Mouse (Mus musculus) MEL (cell line): ENCODE measurements at regions not wholly inside any gene's neighbourhood (a gene's known extent, or its start where the extent isn't known, plus 50 kb on each side); places are given as distances from the start of the nearest gene placed in this dataset.

Experiments used
- DNase-seq: peaks from one replicate; pipeline ENCODE4 v3.0.0; 2011; ENCODE audit warnings: low read depth, low spot score
- H3K27ac ChIP-seq: 2 replicates; pipeline ENCODE4 v1.5.1; 2012; ENCODE audit warnings: low read depth, mild to moderate bottlenecking, control low read depth, low read length, moderate library complexity; ENCODE audit not compliant: control insufficient read depth
- H3K27me3 ChIP-seq, 2 experiments: fragments of 150-350 bp in 1 of 2; sonication (generic) in 1 of 2; 2 replicates each; pipeline ENCODE4 v1.6.1; 2012; ENCODE audit warnings: low read length in 2 of 2, mild to moderate bottlenecking in 2 of 2, improper control_type of control experiment in 1 of 2, moderate library complexity in 1 of 2; ENCODE audit not compliant: insufficient read depth in 2 of 2, control insufficient read depth in 1 of 2
- H3K36me3 ChIP-seq, 2 experiments: 2 replicates each; pipeline ENCODE4 v1.6.1; 2012 to 2014; ENCODE audit warnings: low read length in 2 of 2, improper control_type of control experiment in 1 of 2, inconsistent platforms in 1 of 2, mild to moderate bottlenecking in 1 of 2; ENCODE audit not compliant: insufficient read depth in 2 of 2, control insufficient read depth in 1 of 2
- H3K4me1 ChIP-seq, 2 experiments: fragments of 150-350 bp in 1 of 2; sonication (generic) in 1 of 2; 2 replicates each; pipeline ENCODE4 v1.6.1; 2012; ENCODE audit warnings: low read length in 2 of 2, improper control_type of control experiment in 1 of 2, mild to moderate bottlenecking in 1 of 2; ENCODE audit not compliant: insufficient read depth in 2 of 2, control insufficient read depth in 1 of 2
- H3K4me3 ChIP-seq, 2 experiments: fragments of 150-350 bp in 1 of 2; sonication (generic) in 1 of 2; 2 replicates each; pipeline ENCODE4 v1.5.1; 2012; ENCODE audit warnings: low read depth in 2 of 2, low read length in 2 of 2, mild to moderate bottlenecking in 2 of 2, moderate library complexity in 2 of 2, control low read depth in 1 of 2, improper control_type of control experiment in 1 of 2; ENCODE audit not compliant: control insufficient read depth in 1 of 2, insufficient read depth in 1 of 2
- H3K79me2 ChIP-seq: 2 replicates; pipeline ENCODE4 v1.6.1; 2012; ENCODE audit warnings: mild to moderate bottlenecking, low read length, moderate library complexity; ENCODE audit not compliant: control insufficient read depth, poor library complexity, insufficient read depth
- H3K9ac ChIP-seq: 2 replicates; pipeline ENCODE4 v1.6.1; 2012; ENCODE audit warnings: low read depth, mild to moderate bottlenecking, control low read depth, low read length, moderate library complexity; ENCODE audit not compliant: control insufficient read depth, poor library complexity, severe bottlenecking
- H3K9me3 ChIP-seq: fragments of 150-350 bp; sonication (generic); replicated peaks from 2 replicates; pipeline ENCODE4 v1.6.1; 2012; ENCODE audit warnings: mild to moderate bottlenecking, low read length, improper control_type of control experiment, moderate library complexity; ENCODE audit not compliant: insufficient read depth
- BHLHE40 ChIP-seq: IDR thresholded peaks from 2 replicates; pipeline ENCODE4 v1.6.1; 2012; ENCODE audit warnings: low read depth, mild to moderate bottlenecking, inconsistent platforms, low read length, improper control_type of control experiment, borderline replicate concordance
- CHD1 ChIP-seq: IDR thresholded peaks from 2 replicates; pipeline ENCODE4 v1.6.1; 2012; ENCODE audit warnings: low read depth, mild to moderate bottlenecking, inconsistent platforms, low read length, improper control_type of control experiment
- CHD2 ChIP-seq: IDR thresholded peaks from 2 replicates; pipeline ENCODE4 v1.6.1; 2011; ENCODE audit warnings: low read length, improper control_type of control experiment
- CTCF ChIP-seq, 3 experiments: IDR thresholded peaks in 2 of 3; conservative IDR thresholded peaks in 1 of 3; 2 replicates each; pipeline ENCODE4 v1.5.1; 2011 to 2012; ENCODE audit warnings: low read length in 3 of 3, low read depth in 2 of 3, mild to moderate bottlenecking in 2 of 3, improper control_type of control experiment in 1 of 3, inconsistent platforms in 1 of 3, mixed read lengths in 1 of 3, moderate library complexity in 1 of 3; ENCODE audit not compliant: control insufficient read depth in 1 of 3, insufficient read depth in 1 of 3, poor library complexity in 1 of 3, severe bottlenecking in 1 of 3
- E2F4 ChIP-seq: IDR thresholded peaks from 2 replicates; pipeline ENCODE4 v1.6.1; 2011; ENCODE audit warnings: low read depth, low read length, improper control_type of control experiment, borderline replicate concordance
- GATA1 ChIP-seq: IDR thresholded peaks from 2 replicates; pipeline ENCODE4 v1.6.1; 2011; ENCODE audit warnings: low read depth, low read length, improper control_type of control experiment
- HCFC1 ChIP-seq: IDR thresholded peaks from 2 replicates; pipeline ENCODE4 v1.6.1; 2012; ENCODE audit warnings: low read depth, mild to moderate bottlenecking, inconsistent platforms, low read length, improper control_type of control experiment, moderate library complexity
- JUND ChIP-seq: IDR thresholded peaks from 2 replicates; pipeline ENCODE4 v1.6.1; 2011; ENCODE audit warnings: low read depth, mild to moderate bottlenecking, improper control_type of control experiment, low read length
- KAT2A ChIP-seq: conservative IDR thresholded peaks from 2 replicates; pipeline ENCODE4 v1.6.1; 2012; ENCODE audit warnings: low read depth, low read length, improper control_type of control experiment, inconsistent platforms
- MAFK ChIP-seq: IDR thresholded peaks from 2 replicates; pipeline ENCODE4 v1.6.1; 2011; ENCODE audit warnings: low read depth, mild to moderate bottlenecking, low read length, improper control_type of control experiment, borderline replicate concordance
- MAX ChIP-seq: IDR thresholded peaks from 2 replicates; pipeline ENCODE4 v1.6.1; 2011; ENCODE audit warnings: low read length, improper control_type of control experiment
- MYB ChIP-seq: IDR thresholded peaks from 2 replicates; pipeline ENCODE4 v1.6.1; 2011; ENCODE audit warnings: mild to moderate bottlenecking, low read depth, low read length, improper control_type of control experiment
- NELFE ChIP-seq: IDR thresholded peaks from 2 replicates; pipeline ENCODE4 v1.6.1; 2011; ENCODE audit warnings: low read depth, low read length, improper control_type of control experiment
- NRF1 ChIP-seq: IDR thresholded peaks from 2 replicates; pipeline ENCODE4 v1.6.1; 2014; ENCODE audit warnings: low read depth, mild to moderate bottlenecking, inconsistent platforms, low read length, improper control_type of control experiment, moderate library complexity; ENCODE audit not compliant: poor library complexity, insufficient read depth, severe bottlenecking
- RCOR1 ChIP-seq: IDR thresholded peaks from 2 replicates; pipeline ENCODE4 v1.6.1; 2012; ENCODE audit warnings: low read depth, mild to moderate bottlenecking, inconsistent platforms, low read length, improper control_type of control experiment
- SIN3A ChIP-seq: IDR thresholded peaks from 2 replicates; pipeline ENCODE4 v1.6.1; 2012; ENCODE audit warnings: low read length, improper control_type of control experiment, inconsistent platforms
- SMC3 ChIP-seq: IDR thresholded peaks from 2 replicates; pipeline ENCODE4 v1.6.1; 2011; ENCODE audit warnings: low read depth, low read length, improper control_type of control experiment
- TAL1 ChIP-seq: IDR thresholded peaks from 2 replicates; pipeline ENCODE4 v1.6.1; 2012; ENCODE audit warnings: mild to moderate bottlenecking, inconsistent platforms, low read length, moderate library complexity, mixed read lengths
- TBP ChIP-seq: IDR thresholded peaks from 2 replicates; pipeline ENCODE4 v1.8.0; 2011; ENCODE audit warnings: low read depth, low read length, improper control_type of control experiment
- TCF12 ChIP-seq: IDR thresholded peaks from 2 replicates; pipeline ENCODE4 v1.6.1; 2014; ENCODE audit warnings: low read depth, mild to moderate bottlenecking, inconsistent platforms, low read length, improper control_type of control experiment, moderate library complexity
- UBTF ChIP-seq: IDR thresholded peaks from 2 replicates; pipeline ENCODE4 v1.6.1; 2012; ENCODE audit warnings: low read depth, mild to moderate bottlenecking, inconsistent platforms, low read length, improper control_type of control experiment, moderate library complexity, borderline replicate concordance; ENCODE audit not compliant: insufficient read depth
- ZC3H11A ChIP-seq: IDR thresholded peaks from 2 replicates; pipeline ENCODE4 v1.6.1; 2012; ENCODE audit warnings: low read depth, mild to moderate bottlenecking, inconsistent platforms, low read length, improper control_type of control experiment
- ZMIZ1 ChIP-seq: IDR thresholded peaks from 2 replicates; pipeline ENCODE4 v1.6.1; 2012; ENCODE audit warnings: low read depth, mild to moderate bottlenecking, inconsistent platforms, low read length, improper control_type of control experiment, moderate library complexity

DNA sequence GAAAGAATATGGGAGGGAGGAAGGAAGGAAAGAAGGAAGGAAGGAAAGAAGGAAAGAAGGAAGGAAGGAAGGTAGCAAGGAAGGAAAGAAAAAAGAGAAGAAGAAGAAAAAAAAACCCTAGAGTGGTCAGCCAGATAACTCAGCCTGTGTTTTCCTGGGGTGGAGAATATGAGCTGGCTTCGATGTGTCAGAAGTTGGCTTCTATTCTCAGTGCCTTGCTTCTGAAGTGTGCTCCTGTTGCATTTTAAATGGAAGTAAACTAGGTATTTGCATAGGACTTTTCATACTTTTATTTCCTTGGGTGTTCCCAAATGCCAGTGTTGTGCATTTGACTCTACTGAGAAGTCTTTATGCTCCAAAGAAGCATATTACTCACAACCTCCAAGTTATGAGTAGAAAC lies 515.7 kb upstream of the Tnc start:
- Histone ChIP-seq H3K79me2 (no peaks in the 10 kb centered on the region), H3K27ac (no peak overlapping the region), H3K36me3 (no peaks in the 10 kb centered on the region), H3K9ac (no peak overlapping the region), H3K4me3 (no peak overlapping the region), H3K4me1 (no peaks in the 10 kb centered on the region), H3K27me3 (no peaks in the 10 kb centered on the region), H3K9me3 (no peaks in the 10 kb centered on the region)
- no peak for DNase-seq
- no peak for TF ChIP-seq MYB
- TF ChIP-seq MAX: no peak
- no peak for TF ChIP-seq ZC3H11A
- TF ChIP-seq CTCF (IDR thresholded peaks at IDR 0.05 in 2 of 3, conservative IDR thresholded peaks at IDR 0.05 in 1 of 3; ENCODE audit: control insufficient read depth in 1 of 3, insufficient read depth in 1 of 3, low read depth in 2 of 3, low read length in 3 of 3, poor library complexity in 1 of 3, severe bottlenecking in 1 of 3): no peak
- TF ChIP-seq TCF12: no peak
- TF ChIP-seq BHLHE40: no peak
- TF ChIP-seq TBP: no peak
- no peak for TF ChIP-seq RCOR1
- TF ChIP-seq KAT2A: no peak
- no peak for TF ChIP-seq NRF1

DNA sequence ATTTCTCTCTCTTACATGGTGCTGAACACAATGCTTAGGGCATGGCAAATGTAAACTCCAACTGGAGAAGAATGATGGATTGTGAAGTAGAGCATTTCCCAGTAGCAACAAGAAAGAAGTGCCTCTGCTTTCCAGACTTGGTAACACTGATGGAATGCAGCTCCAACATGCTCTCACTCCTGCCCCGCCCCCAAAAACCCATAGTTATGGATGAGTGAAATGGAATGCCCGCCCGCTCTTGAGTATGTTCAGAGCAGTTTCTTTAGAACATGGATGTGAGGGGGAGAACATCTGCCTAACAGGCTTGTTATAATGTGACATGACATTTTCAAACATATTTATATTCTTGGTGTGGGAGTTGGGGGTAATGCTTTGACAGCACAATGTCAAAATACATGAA lies 517.2 kb upstream of the Tnc start:
- no peak for DNase-seq
- H3K27me3 ChIP-seq: no peaks in the 10 kb centered on the region
- no peaks in the 10 kb centered on the region for H3K9me3 ChIP-seq
- TF ChIP-seq BHLHE40 (no peak), TBP (no peak), GATA1 (no peak)
- no peaks in the 10 kb centered on the region for H3K4me1 ChIP-seq
- no peak overlapping the region for H3K4me3 ChIP-seq
- no peaks in the 10 kb centered on the region for H3K79me2 ChIP-seq
- H3K9ac ChIP-seq: no peak overlapping the region
- no peak overlapping the region for H3K27ac ChIP-seq
- no peaks in the 10 kb centered on the region for H3K36me3 ChIP-seq

DNA sequence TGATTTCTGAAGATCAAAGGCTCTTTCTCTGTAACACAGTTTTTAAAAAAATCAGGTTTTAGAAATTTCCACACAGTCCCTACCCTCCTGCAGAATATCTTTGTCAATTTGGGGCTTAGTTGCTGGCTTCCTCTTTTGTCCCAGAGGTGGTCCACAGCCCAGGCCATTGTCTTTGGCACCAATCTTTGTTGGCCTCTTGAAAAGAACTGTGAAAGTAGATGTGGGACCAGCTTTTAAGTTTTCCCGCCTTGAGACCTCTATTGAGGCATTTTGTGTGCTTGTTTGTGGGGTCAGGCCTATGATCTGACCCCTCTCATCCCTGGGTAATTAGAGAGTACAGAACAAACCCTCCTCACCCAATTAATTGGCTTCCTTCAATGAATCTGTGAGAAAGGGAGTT lies 523.9 kb upstream of the Tnc start:
- no peaks in the 10 kb centered on the region for H3K9me3 ChIP-seq
- no peak for TF ChIP-seq ZC3H11A
- TF ChIP-seq ZMIZ1: no peak
- TF ChIP-seq BHLHE40: no peak
- TF ChIP-seq CHD2: no peak
- no peak for TF ChIP-seq TAL1
- TF ChIP-seq MAFK: no peak
- no peak for TF ChIP-seq UBTF
- no peak for TF ChIP-seq CHD1
- TF ChIP-seq HCFC1: no peak
- no peak for TF ChIP-seq E2F4
- no peak for TF ChIP-seq JUND
- TF ChIP-seq CTCF (IDR thresholded peaks at IDR 0.05 in 2 of 3, conservative IDR thresholded peaks at IDR 0.05 in 1 of 3; ENCODE audit: control insufficient read depth in 1 of 3, insufficient read depth in 1 of 3, low read depth in 2 of 3, low read length in 3 of 3, poor library complexity in 1 of 3, severe bottlenecking in 1 of 3): no peak
- no peak for TF ChIP-seq SIN3A
- no peak for TF ChIP-seq SMC3
- TF ChIP-seq NELFE: no peak
- TF ChIP-seq, all 39 proteins: peak for 0
- Histone ChIP-seq H3K4me1 (no peaks in the 10 kb centered on the region), H3K9ac (no peak overlapping the region), H3K27me3 (no peaks in the 10 kb centered on the region), H3K4me3 (no peak overlapping the region), H3K27ac (no peak overlapping the region), H3K36me3 (no peaks in the 10 kb centered on the region), H3K79me2 (no peaks in the 10 kb centered on the region)
- DNase-seq: no peak
